Mouse (Mus musculus): Measurements from ENCODE around the gene Zfp462. TPM values are rescaled to one million over a fixed set of nuclear protein-coding genes. Genes with fewer than 3 reads are reported as not detected.
"Not testable (repeated sequence)": the region's sequence is repeated elsewhere in the genome, so short reads cannot be mapped to it uniquely, and the experiment has no call there.

Gene Zfp462
- polyA plus RNA-seq (2014; fragmentation: Nextera tagmentation; extraction: Ambion mirVana): 14.5 and 16.4 TPM in 2 replicates

DNA sequence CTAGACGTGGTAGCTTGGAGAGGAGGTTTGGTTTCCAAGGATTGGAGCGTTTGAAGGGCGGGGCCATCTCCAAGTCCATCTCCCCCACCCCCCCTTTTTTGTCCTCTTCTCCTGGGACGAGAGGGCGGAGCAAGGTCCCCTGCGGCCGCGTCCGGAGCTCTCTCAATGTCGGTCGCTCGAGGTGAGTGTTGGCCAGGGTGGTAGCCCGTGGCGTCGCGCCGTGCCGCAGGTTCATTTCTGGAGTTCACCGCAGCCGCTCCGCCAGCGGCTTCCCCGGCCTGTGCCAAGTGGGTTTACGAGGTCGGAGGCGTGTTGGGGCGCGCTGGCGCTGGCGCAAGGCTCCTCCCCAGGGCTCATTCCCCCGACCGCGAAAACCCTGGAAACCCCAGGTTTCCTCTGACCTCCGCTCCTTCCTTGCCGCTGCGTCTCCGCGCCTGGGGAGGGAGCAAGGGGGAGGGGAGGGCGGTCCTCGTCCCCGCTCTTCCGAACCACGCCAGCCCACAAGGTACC lies at the start of gene Zfp462:
Zfp462 (plus strand) TSS at position 128 of the 510 bp plus-strand sequence.
- Histone ChIP-seq H3K9ac (ENCODE audit: low read length) (peak within 1 kb of the TSS; percentile 98), H3K4me2 (ENCODE audit: low read depth) (peak within 1 kb of the TSS; percentile 51), H3K27me3 (ENCODE audit: control insufficient read depth, insufficient read depth, low read length) (no peaks in the 10 kb centered on the region), H3K4me1 (ENCODE audit: control insufficient read depth, insufficient read depth, low read length) (no peaks in the 10 kb centered on the region), H3K27ac (ENCODE audit: low read depth, low read length) (peak within 1 kb of the TSS; percentile 99), H3K36me3 (ENCODE audit: control insufficient read depth, insufficient read depth, low read length) (no peaks in the 10 kb centered on the region), H3K4me3 (ENCODE audit: low read depth, low read length) (peak within 1 kb of the TSS; percentile 90), H3K9me3 (ENCODE audit: control insufficient read depth, low read length) (no peaks in the 10 kb centered on the region)
- WGBS: under 1% methylated on average over 40 of the region's 43 CpGs
- peak; percentile 83 for DNase-seq (ENCODE audit: low spot score)
- peak; percentile 46 for ATAC-seq (ENCODE audit: insufficient read depth, low FRiP score, low TSS enrichment)

DNA sequence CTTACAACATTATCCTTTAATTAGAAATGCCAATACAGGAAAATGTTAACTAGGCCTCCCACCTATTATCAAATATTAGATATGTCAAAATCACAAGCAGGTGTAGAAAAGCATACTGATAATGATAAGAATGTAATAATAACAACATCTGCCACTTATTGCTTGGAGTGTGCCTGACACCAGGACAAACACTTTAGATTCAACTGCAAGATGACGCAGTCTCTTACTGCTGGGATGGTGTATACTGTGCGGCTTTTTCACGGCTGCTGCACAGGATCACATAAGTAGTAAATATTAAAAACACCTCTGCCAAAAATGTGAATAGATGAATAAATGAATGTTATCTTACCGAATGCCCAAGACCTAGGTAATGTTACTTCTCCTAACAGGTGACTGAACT lies 48.8 kb upstream of the Zfp462 start:
- WGBS: 95% methylated on average over 4 of the region's 4 CpGs
- DNase-seq (ENCODE audit: low spot score) (no peak), ATAC-seq (ENCODE audit: insufficient read depth, low FRiP score, low TSS enrichment) (no peak)
- Histone ChIP-seq H3K36me3 (ENCODE audit: control insufficient read depth, insufficient read depth, low read length) (no peaks in the 10 kb centered on the region), H3K9ac (ENCODE audit: low read length) (no peak overlapping the region), H3K4me3 (ENCODE audit: low read depth, low read length) (no peak overlapping the region), H3K9me3 (ENCODE audit: control insufficient read depth, low read length) (no peaks in the 10 kb centered on the region), H3K4me2 (ENCODE audit: low read depth) (no peak overlapping the region), H3K27me3 (ENCODE audit: control insufficient read depth, insufficient read depth, low read length) (no peaks in the 10 kb centered on the region), H3K4me1 (ENCODE audit: control insufficient read depth, insufficient read depth, low read length) (0 out of 2 replicates have a peak, but pooled peaks cover 5% of the 10 kb centered on the region), H3K27ac (ENCODE audit: low read depth, low read length) (no peak overlapping the region)

DNA sequence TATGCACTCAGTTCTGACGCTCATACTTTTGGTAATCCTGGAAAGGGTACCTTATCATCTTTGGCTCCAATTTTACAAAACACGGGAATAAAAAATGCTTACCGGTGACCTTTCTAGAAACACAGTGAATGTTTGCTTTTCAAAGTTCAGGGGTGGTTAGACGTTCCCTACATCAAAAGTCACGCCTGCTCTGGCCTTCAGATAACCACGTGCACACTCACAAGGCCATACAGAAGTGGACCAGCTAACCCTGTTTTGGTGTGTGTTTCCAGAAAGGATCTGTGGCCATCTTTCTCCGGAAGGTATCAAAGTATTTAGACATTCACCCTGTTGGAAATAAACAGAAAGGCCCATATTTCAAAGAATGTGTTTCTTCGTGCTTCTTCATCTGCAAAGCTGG lies 40.2 kb upstream of the Zfp462 start:
- no peak for DNase-seq (ENCODE audit: low spot score)
- no peak for ATAC-seq (ENCODE audit: insufficient read depth, low FRiP score, low TSS enrichment)
- Histone ChIP-seq H3K36me3 (ENCODE audit: control insufficient read depth, insufficient read depth, low read length) (no peaks in the 10 kb centered on the region), H3K27me3 (ENCODE audit: control insufficient read depth, insufficient read depth, low read length) (no peaks in the 10 kb centered on the region), H3K27ac (ENCODE audit: low read depth, low read length) (no peak overlapping the region), H3K4me2 (ENCODE audit: low read depth) (no peak overlapping the region), H3K9ac (ENCODE audit: low read length) (no peak overlapping the region), H3K4me3 (ENCODE audit: low read depth, low read length) (no peak overlapping the region), H3K9me3 (ENCODE audit: control insufficient read depth, low read length) (no peaks in the 10 kb centered on the region), H3K4me1 (ENCODE audit: control insufficient read depth, insufficient read depth, low read length) (no peaks in the 10 kb centered on the region)
- WGBS: 78% methylated on average over 8 of the region's 8 CpGs

DNA sequence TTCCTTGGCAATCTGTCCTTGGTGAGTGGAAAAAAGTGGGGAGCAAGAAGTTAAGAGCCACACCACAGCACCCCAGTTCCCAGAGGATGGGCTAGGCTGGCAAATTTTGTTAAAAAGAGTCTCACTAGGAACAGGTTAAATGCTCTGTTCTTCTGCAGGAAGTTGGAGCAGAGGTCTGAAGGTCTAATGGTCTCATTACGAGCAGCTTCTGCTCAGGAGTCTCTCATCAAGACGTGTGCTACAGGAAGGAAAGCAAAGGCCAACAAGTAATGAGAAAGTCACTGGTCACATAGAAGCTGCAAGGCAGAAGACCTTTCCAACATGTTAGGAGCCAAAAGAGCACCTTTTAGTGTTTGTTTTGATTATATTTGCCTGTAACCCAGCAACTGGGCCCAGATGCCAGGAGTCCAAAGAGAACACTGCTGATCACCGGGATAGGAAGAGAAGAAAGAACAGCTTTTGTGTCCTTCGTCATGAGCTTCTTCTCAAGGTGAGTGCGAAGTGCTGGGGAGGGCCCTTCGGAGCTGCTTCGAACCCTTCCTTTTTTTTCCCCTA lies 39.4 kb upstream of the Zfp462 start:
- H3K4me1 ChIP-seq (ENCODE audit: control insufficient read depth, insufficient read depth, low read length): no peaks in the 10 kb centered on the region
- WGBS: 79% methylated on average over 7 of the region's 7 CpGs

GRCm38 (mm10) chr4:54910300-54910699 lies 34.5 kb upstream of the Zfp462 start:
- Histone ChIP-seq H3K4me1 (ENCODE audit: control insufficient read depth, insufficient read depth, low read length) (no peaks in the 10 kb centered on the region), H3K4me3 (ENCODE audit: low read depth, low read length) (no peak overlapping the region), H3K4me2 (ENCODE audit: low read depth) (no peak overlapping the region), H3K27ac (ENCODE audit: low read depth, low read length) (no peak overlapping the region), H3K9ac (ENCODE audit: low read length) (no peak overlapping the region), H3K9me3 (ENCODE audit: control insufficient read depth, low read length) (no peaks in the 10 kb centered on the region), H3K27me3 (ENCODE audit: control insufficient read depth, insufficient read depth, low read length) (no peaks in the 10 kb centered on the region), H3K36me3 (ENCODE audit: control insufficient read depth, insufficient read depth, low read length) (no peaks in the 10 kb centered on the region)
- WGBS: 89% methylated on average over 3 of the region's 3 CpGs
- ATAC-seq (ENCODE audit: insufficient read depth, low FRiP score, low TSS enrichment): no peak
- no peak for DNase-seq (ENCODE audit: low spot score)

More for the DNA sequence above, 39.4 kb upstream of the Zfp462 start:
- no peaks in the 10 kb centered on the region for H3K9me3 ChIP-seq (ENCODE audit: control insufficient read depth, low read length)
- H3K27ac ChIP-seq (ENCODE audit: low read depth, low read length): no peak overlapping the region
- no peak for ATAC-seq (ENCODE audit: insufficient read depth, low FRiP score, low TSS enrichment)
- H3K9ac ChIP-seq (ENCODE audit: low read length): no peak overlapping the region
- H3K27me3 ChIP-seq (ENCODE audit: control insufficient read depth, insufficient read depth, low read length): no peaks in the 10 kb centered on the region
- H3K4me3 ChIP-seq (ENCODE audit: low read depth, low read length): no peak overlapping the region
- DNase-seq (ENCODE audit: low spot score): no peak
- no peaks in the 10 kb centered on the region for H3K36me3 ChIP-seq (ENCODE audit: control insufficient read depth, insufficient read depth, low read length)
- no peak overlapping the region for H3K4me2 ChIP-seq (ENCODE audit: low read depth)

DNA sequence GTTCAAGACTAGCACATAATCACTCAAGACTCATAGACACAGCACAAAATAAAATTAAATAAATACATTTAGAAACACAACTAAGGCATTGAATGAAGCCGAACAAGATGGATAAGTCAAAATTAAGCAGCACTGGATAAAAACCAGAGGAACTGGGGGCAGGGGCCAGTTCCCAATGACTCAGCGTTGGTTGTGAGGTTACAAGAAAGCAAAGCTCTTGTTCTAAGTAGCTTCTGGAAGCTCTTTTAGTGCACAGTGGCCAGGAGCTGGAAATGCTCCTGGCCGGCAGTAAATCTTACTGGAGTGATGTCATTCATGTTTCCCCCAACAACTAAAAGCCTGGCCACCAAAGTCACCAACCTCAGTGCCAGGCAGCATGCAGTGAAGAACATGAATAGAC lies 26.6 kb upstream of the Zfp462 start:
- Histone ChIP-seq H3K9me3 (ENCODE audit: control insufficient read depth, low read length) (no peaks in the 10 kb centered on the region), H3K4me2 (ENCODE audit: low read depth) (no peak overlapping the region), H3K4me3 (ENCODE audit: low read depth, low read length) (no peak overlapping the region), H3K27me3 (ENCODE audit: control insufficient read depth, insufficient read depth, low read length) (no peaks in the 10 kb centered on the region), H3K4me1 (ENCODE audit: control insufficient read depth, insufficient read depth, low read length) (no peaks in the 10 kb centered on the region), H3K9ac (ENCODE audit: low read length) (no peak overlapping the region), H3K36me3 (ENCODE audit: control insufficient read depth, insufficient read depth, low read length) (no peaks in the 10 kb centered on the region), H3K27ac (ENCODE audit: low read depth, low read length) (no peak overlapping the region)
- DNase-seq (ENCODE audit: low spot score) (no peak), ATAC-seq (ENCODE audit: insufficient read depth, low FRiP score, low TSS enrichment) (no peak)
- WGBS: 85% methylated on average over 3 of the region's 3 CpGs

- H3K4me1 ChIP-seq (ENCODE audit: control insufficient read depth, insufficient read depth, low read length): no peaks in the 10 kb centered on the region
- DNase-seq (ENCODE audit: low spot score) (no peak), ATAC-seq (ENCODE audit: insufficient read depth, low FRiP score, low TSS enrichment) (no peak)
- no peak overlapping the region for H3K4me3 ChIP-seq (ENCODE audit: low read depth, low read length)
- H3K4me2 ChIP-seq (ENCODE audit: low read depth): no peak overlapping the region
- H3K27ac ChIP-seq (ENCODE audit: low read depth, low read length): no peak overlapping the region
- H3K9me3 ChIP-seq (ENCODE audit: control insufficient read depth, low read length): no peaks in the 10 kb centered on the region
- no peak overlapping the region for H3K9ac ChIP-seq (ENCODE audit: low read length)
- no peaks in the 10 kb centered on the region for H3K27me3 ChIP-seq (ENCODE audit: control insufficient read depth, insufficient read depth, low read length)
- 97% methylated on average over 2 of the region's 2 CpGs for WGBS
- no peaks in the 10 kb centered on the region for H3K36me3 ChIP-seq (ENCODE audit: control insufficient read depth, insufficient read depth, low read length)
Observed at GRCm38 (mm10) chr4:54923386-54923785, 21.5 kb upstream of the Zfp462 start.

DNA sequence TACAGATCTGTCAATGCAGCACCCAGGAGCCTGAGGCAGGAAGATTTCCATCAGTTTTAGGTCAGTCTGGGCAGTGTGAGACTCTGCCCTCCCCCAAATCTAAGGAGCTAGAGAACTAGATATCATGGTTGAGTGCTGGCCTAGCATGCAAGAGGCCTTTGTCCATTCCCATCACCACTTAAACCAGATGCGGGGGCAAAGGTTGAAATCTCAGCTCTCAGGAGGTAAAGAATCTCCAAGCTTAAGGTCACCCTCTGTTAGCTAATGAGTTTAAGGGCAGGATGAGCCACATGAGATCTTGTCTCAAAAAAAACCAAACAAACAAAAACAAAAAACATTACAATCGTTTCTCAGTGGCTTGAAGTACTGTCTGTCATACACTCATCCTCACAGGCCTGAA lies 20.5 kb upstream of the Zfp462 start:
- WGBS: 87% methylated on average over 2 of the region's 2 CpGs

GRCm38 (mm10) chr4:54926456-54926855 lies 18.4 kb upstream of the Zfp462 start:
- not testable (repeated sequence) for H3K4me2 ChIP-seq (ENCODE audit: low read depth); ATAC-seq (ENCODE audit: insufficient read depth, low FRiP score, low TSS enrichment); H3K4me3 ChIP-seq (ENCODE audit: low read depth, low read length); H3K27me3 ChIP-seq (ENCODE audit: control insufficient read depth, insufficient read depth, low read length); H3K4me1 ChIP-seq (ENCODE audit: control insufficient read depth, insufficient read depth, low read length); DNase-seq (ENCODE audit: low spot score); H3K27ac ChIP-seq (ENCODE audit: low read depth, low read length); H3K9ac ChIP-seq (ENCODE audit: low read length); H3K36me3 ChIP-seq (ENCODE audit: control insufficient read depth, insufficient read depth, low read length); H3K9me3 ChIP-seq (ENCODE audit: control insufficient read depth, low read length)
- 92% methylated on average over 5 of the region's 5 CpGs for WGBS

More for the DNA sequence above, 20.5 kb upstream of the Zfp462 start:
- Histone ChIP-seq H3K4me3 (ENCODE audit: low read depth, low read length) (no peak overlapping the region), H3K4me1 (ENCODE audit: control insufficient read depth, insufficient read depth, low read length) (no peaks in the 10 kb centered on the region), H3K4me2 (ENCODE audit: low read depth) (no peak overlapping the region), H3K27me3 (ENCODE audit: control insufficient read depth, insufficient read depth, low read length) (no peaks in the 10 kb centered on the region), H3K36me3 (ENCODE audit: control insufficient read depth, insufficient read depth, low read length) (no peaks in the 10 kb centered on the region), H3K27ac (ENCODE audit: low read depth, low read length) (no peak overlapping the region), H3K9me3 (ENCODE audit: control insufficient read depth, low read length) (no peaks in the 10 kb centered on the region), H3K9ac (ENCODE audit: low read length) (no peak overlapping the region)
- DNase-seq (ENCODE audit: low spot score): no peak
- ATAC-seq (ENCODE audit: insufficient read depth, low FRiP score, low TSS enrichment): no peak
